Mouse (Mus musculus) CH12.LX (cell line): Measurements from ENCODE around the gene AY074887. TPM values are rescaled to one million over a fixed set of nuclear protein-coding genes. Genes with fewer than 3 reads are reported as not detected.

Experiments used
- DNase-seq: peaks from one replicate; pipeline ENCODE4 v3.0.0-alpha.2; 2013; ENCODE audit errors: extremely low read depth
- H3K27ac ChIP-seq: 2 replicates; pipeline ENCODE4 v1.5.1; 2012; ENCODE audit warnings: low read depth, mild to moderate bottlenecking, control low read depth, moderate library complexity; ENCODE audit not compliant: insufficient read depth
- H3K27me3 ChIP-seq: replicated peaks from 2 replicates; pipeline ENCODE3; 2012; ENCODE audit warnings: inconsistent platforms
- H3K36me3 ChIP-seq, 2 experiments: replicated peaks in 1 of 2; 2 replicates each; pipeline versions ENCODE3 to v1.6.1; 2012; ENCODE audit warnings: inconsistent platforms in 1 of 2, low read length in 1 of 2, mild to moderate bottlenecking in 1 of 2, mixed read lengths in 1 of 2, moderate library complexity in 1 of 2; ENCODE audit not compliant: control insufficient read depth in 1 of 2, insufficient read depth in 1 of 2
- H3K4me1 ChIP-seq, 2 experiments: 2 replicates each; pipeline ENCODE4 v1.6.1; 2012; ENCODE audit warnings: inconsistent platforms in 1 of 2, moderate library complexity in 1 of 2; ENCODE audit not compliant: insufficient read depth in 2 of 2, control insufficient read depth in 1 of 2
- H3K4me2 ChIP-seq: 2 replicates; pipeline ENCODE4 v1.6.1; 2012; ENCODE audit warnings: low read depth, mild to moderate bottlenecking, control low read depth; ENCODE audit not compliant: poor library complexity, insufficient read depth, severe bottlenecking
- H3K4me3 ChIP-seq, 3 experiments: fragments of 150-350 bp in 1 of 3; sonication (generic) in 1 of 3; replicated peaks in 1 of 3; 2 replicates each; pipeline versions ENCODE3 to v1.5.1; 2011 to 2012; ENCODE audit warnings: low read depth in 2 of 3, low read length in 2 of 3, mild to moderate bottlenecking in 2 of 3, moderate library complexity in 2 of 3, control low read depth in 1 of 3, improper control_type of control experiment in 1 of 3, inconsistent platforms in 1 of 3, mixed read lengths in 1 of 3; ENCODE audit not compliant: poor library complexity in 1 of 3
- H3K79me2 ChIP-seq: replicated peaks from 2 replicates; pipeline ENCODE4 v1.6.1; 2012; ENCODE audit warnings: mild to moderate bottlenecking, moderate library complexity; ENCODE audit not compliant: control insufficient read depth, poor library complexity, insufficient read depth, severe bottlenecking; ENCODE audit errors: extremely low read depth
- H3K9ac ChIP-seq: 2 replicates; pipeline ENCODE4 v1.6.1; 2012; ENCODE audit warnings: low read depth, mild to moderate bottlenecking, control low read depth, moderate library complexity; ENCODE audit not compliant: insufficient read depth
- H3K9me3 ChIP-seq: replicated peaks from 2 replicates; pipeline ENCODE3; 2012; ENCODE audit warnings: low read length, inconsistent platforms, mixed read lengths
- BHLHE40 ChIP-seq: IDR thresholded peaks from 2 replicates; pipeline ENCODE4 v1.6.1; 2011; ENCODE audit warnings: mild to moderate bottlenecking, low read depth, low read length, improper control_type of control experiment
- CHD2 ChIP-seq: IDR thresholded peaks from 2 replicates; pipeline ENCODE4 v1.6.1; 2011; ENCODE audit warnings: low read length, improper control_type of control experiment
- CTCF ChIP-seq, 2 experiments: IDR thresholded peaks in 1 of 2; conservative IDR thresholded peaks in 1 of 2; 2 replicates each; pipeline ENCODE4 v1.5.1; 2011 to 2012; ENCODE audit warnings: low read depth in 2 of 2, low read length in 2 of 2, improper control_type of control experiment in 1 of 2, inconsistent platforms in 1 of 2, mild to moderate bottlenecking in 1 of 2, moderate library complexity in 1 of 2
- ELF1 ChIP-seq: IDR thresholded peaks from 2 replicates; pipeline ENCODE4 v1.6.1; 2014; ENCODE audit warnings: low read depth, mild to moderate bottlenecking, inconsistent platforms, low read length, improper control_type of control experiment
- EP300 ChIP-seq: IDR thresholded peaks from 2 replicates; pipeline ENCODE4 v1.6.1; 2011; ENCODE audit warnings: low read length, improper control_type of control experiment
- ETS1 ChIP-seq: conservative IDR thresholded peaks from 2 replicates; pipeline ENCODE4 v1.6.1; 2012; ENCODE audit warnings: low read depth, mild to moderate bottlenecking, inconsistent platforms, low read length, improper control_type of control experiment, moderate library complexity
- HCFC1 ChIP-seq: IDR thresholded peaks from 2 replicates; pipeline ENCODE4 v1.6.1; 2012; ENCODE audit warnings: low read depth, mild to moderate bottlenecking, inconsistent platforms, low read length, improper control_type of control experiment
- IRF4 ChIP-seq: IDR thresholded peaks from 2 replicates; pipeline ENCODE4 v1.6.1; 2014; ENCODE audit warnings: low read depth, mild to moderate bottlenecking, inconsistent platforms, low read length, improper control_type of control experiment
- JUN ChIP-seq: IDR thresholded peaks from 2 replicates; pipeline ENCODE4 v1.6.1; 2011; ENCODE audit warnings: low read depth, mild to moderate bottlenecking, low read length, improper control_type of control experiment, moderate library complexity; ENCODE audit not compliant: insufficient read depth
- MAFK ChIP-seq: IDR thresholded peaks from 2 replicates; pipeline ENCODE4 v1.6.1; 2011; ENCODE audit warnings: low read length, improper control_type of control experiment; ENCODE audit not compliant: insufficient replicate concordance
- MAX ChIP-seq: IDR thresholded peaks from 2 replicates; pipeline ENCODE4 v1.6.1; 2011; ENCODE audit warnings: low read length, improper control_type of control experiment
- MAZ ChIP-seq: IDR thresholded peaks from 2 replicates; pipeline ENCODE4 v1.6.1; 2012; ENCODE audit warnings: low read depth, mild to moderate bottlenecking, inconsistent platforms, low read length, improper control_type of control experiment, moderate library complexity
- MYC ChIP-seq: IDR thresholded peaks from 2 replicates; pipeline ENCODE4 v1.6.1; 2011; ENCODE audit warnings: low read depth, mild to moderate bottlenecking, improper control_type of control experiment, low read length
- NELFE ChIP-seq: IDR thresholded peaks from 2 replicates; pipeline ENCODE4 v1.6.1; 2011; ENCODE audit warnings: low read depth, low read length, improper control_type of control experiment
- NRF1 ChIP-seq: IDR thresholded peaks from 2 replicates; pipeline ENCODE4 v1.6.1; 2014; ENCODE audit warnings: low read depth, mild to moderate bottlenecking, inconsistent platforms, low read length, improper control_type of control experiment, moderate library complexity
- PAX5 ChIP-seq: IDR thresholded peaks from 2 replicates; pipeline ENCODE4 v1.6.1; 2012; ENCODE audit warnings: low read length, inconsistent platforms, mixed read lengths
- POLR2A ChIP-seq: IDR thresholded peaks from 2 replicates; pipeline ENCODE4 v1.6.1; 2011; ENCODE audit warnings: low read depth, mild to moderate bottlenecking, improper control_type of control experiment, low read length
- RAD21 ChIP-seq: IDR thresholded peaks from 2 replicates; pipeline ENCODE4 v1.6.1; 2011; ENCODE audit warnings: low read depth, mild to moderate bottlenecking, low read length, improper control_type of control experiment, moderate library complexity
- SIN3A ChIP-seq: IDR thresholded peaks from 2 replicates; pipeline ENCODE4 v1.6.1; 2012; ENCODE audit warnings: low read length, improper control_type of control experiment, inconsistent platforms
- SMC3 ChIP-seq: IDR thresholded peaks from 2 replicates; pipeline ENCODE4 v1.6.1; 2011; ENCODE audit warnings: low read depth, low read length, improper control_type of control experiment
- TBP ChIP-seq: conservative IDR thresholded peaks from 2 replicates; pipeline ENCODE4 v1.6.1; 2011; ENCODE audit warnings: low read depth, low read length, improper control_type of control experiment
- TCF12 ChIP-seq: IDR thresholded peaks from 2 replicates; pipeline ENCODE4 v1.6.1; 2014; ENCODE audit warnings: low read depth, mild to moderate bottlenecking, inconsistent platforms, low read length, improper control_type of control experiment
- USF2 ChIP-seq: conservative IDR thresholded peaks from 2 replicates; pipeline ENCODE4 v1.6.1; 2011; ENCODE audit warnings: low read depth, low read length, improper control_type of control experiment
- ZKSCAN1 ChIP-seq: IDR thresholded peaks from 2 replicates; pipeline ENCODE4 v1.6.1; 2012; ENCODE audit warnings: low read depth, inconsistent platforms, low read length, improper control_type of control experiment, borderline replicate concordance
- ZMIZ1 ChIP-seq: IDR thresholded peaks from 2 replicates; pipeline ENCODE4 v1.6.1; 2012; ENCODE audit warnings: low read depth, mild to moderate bottlenecking, inconsistent platforms, low read length, improper control_type of control experiment
- ZNF384 ChIP-seq: IDR thresholded peaks from 2 replicates; pipeline ENCODE4 v1.6.1; 2012; ENCODE audit warnings: low read depth, low read length, improper control_type of control experiment, inconsistent platforms
- dilution Hi-C: fragments of 300-500 bp; cut with MboI; formaldehyde crosslinking; loops from 2 replicates; pipeline ENCODE4 v1.14.3; 2020; ENCODE audit warnings: low sequenced_read_pairs; ENCODE audit not compliant: extremely low pct_unique_long_range_greater_than_20kb, extremely low pct_ligation_motif_present
- in situ Hi-C: fragments of 300-500 bp; cut with MboI; formaldehyde crosslinking; loops from 3 replicates; pipeline ENCODE4 v1.14.3; 2019; ENCODE audit warnings: low sequenced_read_pairs, low pct_ligation_motif_present, low pct_unique_long_range_greater_than_20kb, mixed read lengths
- polyA plus RNA-seq: library from polyadenylated mRNA; unstranded; fragments of >175 nt; gene quantifications from 2 replicates; pipeline ENCODE4 v1.2.1, GENCODE M21; 2012; ENCODE audit warnings: low read depth; ENCODE audit not compliant: insufficient read length
- total RNA-seq, 2 experiments: library from RNA; depleted of rRNA; stranded (reverse); fragments of 300-350 nt in 1 of 2; fragments of >200 nt in 1 of 2; gene quantifications; 2 replicates each; pipeline ENCODE4 v1.2.3; 2012 to 2014

Gene AY074887
- total and polyA plus RNA-seq, 3 experiments = not detected

GRCm38 (mm10) chr9:54915576-54915975 lies 35.2 kb downstream of the AY074887 start:
- peaks cover 0 to 13% of the 10 kb centered on the region in 2 experiments for H3K36me3 ChIP-seq
- H3K79me2 ChIP-seq = no peaks in the 10 kb centered on the region
- no peaks in the 10 kb centered on the region; a peak in 1 of 4 replicates for H3K4me1 ChIP-seq
- no peak overlapping the region for H3K4me2 ChIP-seq
- TF ChIP-seq NELFE = no peak
- no peak for TF ChIP-seq MAX
- TF ChIP-seq SIN3A = no peak
- TF ChIP-seq SMC3 = no peak
- TF ChIP-seq ELF1 = no peak
- no peak for TF ChIP-seq ZMIZ1
- TF ChIP-seq MYC = no peak
- TF ChIP-seq MAZ = no peak
- no peak for TF ChIP-seq JUN
- TF ChIP-seq BHLHE40 = no peak
- no peak for TF ChIP-seq TCF12
- TF ChIP-seq ETS1 = no peak
- TF ChIP-seq RAD21 = no peak
- TF ChIP-seq NRF1 = no peak
- no peak for TF ChIP-seq TBP
- no peak for TF ChIP-seq MAFK
- H3K9ac ChIP-seq = no peak overlapping the region
- H3K27me3 ChIP-seq = no peaks in the 10 kb centered on the region
- no peak overlapping the region for H3K4me3 ChIP-seq
- no peak overlapping the region for H3K27ac ChIP-seq
- dilution Hi-C loops = no loop called here
- DNase-seq = no peak
- in situ Hi-C loops = no loop called here
- peaks cover 6% of the 10 kb centered on the region for H3K9me3 ChIP-seq

DNA sequence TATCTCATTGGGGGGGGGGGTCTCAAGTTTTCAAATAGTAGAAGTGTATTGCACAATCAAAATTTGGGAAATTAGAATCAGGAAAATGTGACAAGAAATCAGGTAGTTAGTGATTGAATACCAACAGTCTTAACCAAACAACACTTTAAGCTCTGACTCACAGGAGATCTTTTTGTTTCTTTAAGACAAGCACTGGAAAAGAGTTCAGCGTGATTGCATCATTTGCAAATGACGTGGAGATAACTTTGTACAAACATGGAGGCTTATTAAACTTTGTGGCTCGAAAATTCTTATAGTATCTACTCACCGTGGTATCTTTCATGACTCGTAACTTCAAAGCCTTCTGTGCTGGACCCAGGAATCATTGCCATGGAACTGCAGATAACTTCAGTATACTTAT lies 41.4 kb downstream of the AY074887 start:
- Histone ChIP-seq H3K27ac (no peak overlapping the region), H3K4me2 (no peak overlapping the region), H3K4me3 (no peak overlapping the region), H3K36me3 (peaks cover 18 to 67% of the 10 kb centered on the region in 2 experiments), H3K9me3 (no peaks in the 10 kb centered on the region), H3K9ac (no peak overlapping the region), H3K79me2 (no peaks in the 10 kb centered on the region), H3K4me1 (no peaks in the 10 kb centered on the region), H3K27me3 (no peaks in the 10 kb centered on the region)
- in situ Hi-C loops = no loop called here
- TF ChIP-seq CTCF (conservative IDR thresholded peaks at IDR 0.05 in 1 of 2, IDR thresholded peaks at IDR 0.05 in 1 of 2; ENCODE audit: low read depth in 2 of 2, low read length in 2 of 2) = no peak
- TF ChIP-seq IRF4 = no peak
- no peak for TF ChIP-seq USF2
- TF ChIP-seq PAX5 = no peak
- TF ChIP-seq EP300 = no peak
- TF ChIP-seq POLR2A = no peak
- TF ChIP-seq CHD2 = no peak
- no peak for TF ChIP-seq MAX
- no peak for TF ChIP-seq ZNF384
- TF ChIP-seq ELF1 = no peak
- TF ChIP-seq HCFC1 = no peak
- no peak for TF ChIP-seq ZKSCAN1
- dilution Hi-C loops = no loop called here
- DNase-seq = no peak

Other genes with a start within 250 kb of the AY074887 start
- 118 and 141 TPM in 2 replicates for gene Wdr61, start 216.5 kb downstream of the AY074887 start, total RNA-seq (2012; rRNA removed)
- gene Wdr61, start 216.5 kb downstream of the AY074887 start, total RNA-seq (2014; rRNA removed) = 245 and 269 TPM in 2 replicates
- 157 and 164 TPM in 2 replicates for gene Wdr61, start 216.5 kb downstream of the AY074887 start, polyA plus RNA-seq
- not detected in 2 replicates for gene Crabp1, start 186.2 kb downstream of the AY074887 start, total RNA-seq (2012; rRNA removed)
- gene Crabp1, start 186.2 kb downstream of the AY074887 start, total RNA-seq (2014; rRNA removed) = not detected in 2 replicates
- gene Crabp1, start 186.2 kb downstream of the AY074887 start, polyA plus RNA-seq = not detected in 2 replicates
- gene Ireb2, start 87.2 kb downstream of the AY074887 start, total RNA-seq (2012; rRNA removed) = 15.0 and 15.7 TPM in 2 replicates
- 33.7 and 37.6 TPM in 2 replicates for gene Ireb2, start 87.2 kb downstream of the AY074887 start, total RNA-seq (2014; rRNA removed)
- gene Ireb2, start 87.2 kb downstream of the AY074887 start, polyA plus RNA-seq = 35.5 and 39.8 TPM in 2 replicates
- gene Hykk, start 33.7 kb downstream of the AY074887 start, total RNA-seq (2012; rRNA removed) = 0.17 and 0.29 TPM in 2 replicates
- gene Hykk, start 33.7 kb downstream of the AY074887 start, total RNA-seq (2014; rRNA removed) = 0.15 and 0.22 TPM in 2 replicates
- gene Hykk, start 33.7 kb downstream of the AY074887 start, polyA plus RNA-seq = 0.19 and 0.23 TPM in 2 replicates
- 264 and 359 TPM in 2 replicates for gene Psma4, start 208 bp downstream of the AY074887 start, total RNA-seq (2012; rRNA removed)
- gene Psma4, start 208 bp downstream of the AY074887 start, total RNA-seq (2014; rRNA removed) = 662 and 708 TPM in 2 replicates
- 407 and 523 TPM in 2 replicates for gene Psma4, start 208 bp downstream of the AY074887 start, polyA plus RNA-seq
- not detected in 2 replicates for gene Chrna5, start 29.9 kb upstream of the AY074887 start, total RNA-seq (2012; rRNA removed)
- gene Chrna5, start 29.9 kb upstream of the AY074887 start, total RNA-seq (2014; rRNA removed) = not detected in 2 replicates
- not detected in 2 replicates for gene Chrna5, start 29.9 kb upstream of the AY074887 start, polyA plus RNA-seq
- not detected in 2 replicates for gene Chrna3, start 75.6 kb upstream of the AY074887 start, total RNA-seq (2012; rRNA removed)
- not detected in 2 replicates for gene Chrna3, start 75.6 kb upstream of the AY074887 start, total RNA-seq (2014; rRNA removed)
- gene Chrna3, start 75.6 kb upstream of the AY074887 start, polyA plus RNA-seq = not detected in 2 replicates
- gene Chrnb4, start 97.8 kb upstream of the AY074887 start, total RNA-seq (2012; rRNA removed) = 0.13 and 0.17 TPM in 2 replicates
- gene Chrnb4, start 97.8 kb upstream of the AY074887 start, total RNA-seq (2014; rRNA removed) = not detected in 2 replicates
- 0.08 and 0.23 TPM in 2 replicates for gene Chrnb4, start 97.8 kb upstream of the AY074887 start, polyA plus RNA-seq
- 13.1 and 16.0 TPM in 2 replicates for gene Ube2q2, start 197.9 kb upstream of the AY074887 start, total RNA-seq (2012; rRNA removed)
- gene Ube2q2, start 197.9 kb upstream of the AY074887 start, total RNA-seq (2014; rRNA removed) = 24.1 and 25.7 TPM in 2 replicates
- gene Ube2q2, start 197.9 kb upstream of the AY074887 start, polyA plus RNA-seq = 22.7 and 24.4 TPM in 2 replicates